Mouse (Mus musculus): ENCODE measurements at regions not wholly inside any gene's neighbourhood (a gene's known extent, or its start where the extent isn't known, plus 50 kb on each side); places are given as distances from the start of the nearest gene placed in this dataset.

- DNase-seq: no peak
Observed at GRCm38 (mm10) chr10:126483479-126483878, 417.7 kb downstream of the Atp23 start.

- no peak for DNase-seq
Observed at GRCm38 (mm10) chr10:126480382-126480781, 420.8 kb downstream of the Atp23 start.

GRCm38 (mm10) chr10:126479743-126480142, 421.4 kb downstream of the Atp23 start:
- DNase-seq: no peak

GRCm38 (mm10) chr10:126473050-126473719, 428.0 kb downstream of the Atp23 start:
- no peak for DNase-seq

GRCm38 (mm10) chr10:126470838-126471491, 430.2 kb downstream of the Atp23 start:
- no peak for DNase-seq

- no peak for DNase-seq
Observed at GRCm38 (mm10) chr10:126462770-126463169, 438.4 kb downstream of the Atp23 start.

- DNase-seq: no peak
Observed at GRCm38 (mm10) chr10:126458523-126458922, 442.6 kb downstream of the Atp23 start.

GRCm38 (mm10) chr10:126452757-126453528, 448.2 kb downstream of the Atp23 start:
- no peak for DNase-seq

- no peak for DNase-seq
Observed at GRCm38 (mm10) chr10:126452057-126452622, 449.0 kb downstream of the Atp23 start.

GRCm38 (mm10) chr10:126431222-126431621, 465.3 kb downstream of the Lrig3 start:
- peak; percentile 14 for DNase-seq

- no peak for DNase-seq
Observed at GRCm38 (mm10) chr10:126430346-126430745, 464.4 kb downstream of the Lrig3 start.

- no peak for DNase-seq
Observed at GRCm38 (mm10) chr10:126429502-126429901, 463.5 kb downstream of the Lrig3 start.

- no peak for DNase-seq
Observed at GRCm38 (mm10) chr10:126422066-126422465, 456.1 kb downstream of the Lrig3 start.

- no peak for DNase-seq
Observed at GRCm38 (mm10) chr10:126413786-126414185, 447.8 kb downstream of the Lrig3 start.

- no peak for DNase-seq
Observed at GRCm38 (mm10) chr10:126392235-126392634, 426.3 kb downstream of the Lrig3 start.

GRCm38 (mm10) chr10:126391770-126392169, 425.8 kb downstream of the Lrig3 start:
- DNase-seq: no peak

GRCm38 (mm10) chr10:126386430-126386829, 420.5 kb downstream of the Lrig3 start:
- peak; percentile 7 for DNase-seq

GRCm38 (mm10) chr10:126385644-126386043, 419.7 kb downstream of the Lrig3 start:
- DNase-seq: no peak

GRCm38 (mm10) chr10:126380381-126380780, 414.4 kb downstream of the Lrig3 start:
- no peak for DNase-seq

- DNase-seq: no peak
Observed at GRCm38 (mm10) chr10:126379239-126379638, 413.3 kb downstream of the Lrig3 start.

GRCm38 (mm10) chr10:126373906-126374305, 407.9 kb downstream of the Lrig3 start:
- DNase-seq: no peak

GRCm38 (mm10) chr10:126371881-126372280, 405.9 kb downstream of the Lrig3 start:
- no peak for DNase-seq

GRCm38 (mm10) chr10:126349076-126349475, 383.1 kb downstream of the Lrig3 start:
- DNase-seq: no peak
